Mouse (Mus musculus): ENCODE measurements at regions not wholly inside any gene's neighbourhood (a gene's known extent, or its start where the extent isn't known, plus 50 kb on each side); places are given as distances from the start of the nearest gene placed in this dataset.

DNA sequence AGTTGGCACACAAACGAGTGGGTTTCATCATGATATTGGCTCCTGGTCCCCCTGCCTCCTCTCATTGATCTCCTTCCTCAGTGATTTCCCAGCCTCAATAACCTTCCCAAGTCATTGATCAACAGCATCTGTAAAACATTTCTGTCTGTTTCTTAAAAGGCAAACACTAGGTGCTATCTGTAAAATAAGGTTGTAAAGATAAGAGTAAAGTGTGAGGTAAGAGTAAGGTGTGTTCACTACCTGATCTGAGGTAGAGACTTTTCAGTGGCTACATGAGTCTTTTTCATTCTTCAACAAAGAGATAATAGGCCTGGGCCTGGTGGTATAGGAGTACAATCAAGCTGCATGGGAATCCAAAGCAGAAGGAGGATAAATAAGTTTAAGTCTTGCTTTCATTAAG, 55.7 kb downstream of the Plk2 start:
- intact Hi-C loops (cut with DNase I): no loop called here
- no peak for DNase-seq

- intact Hi-C loops (cut with DNase I): no loop called here
- no peak for DNase-seq
Observed at GRCm38 (mm10) chr13:110452009-110452525, 57.2 kb downstream of the Plk2 start.

GRCm38 (mm10) chr13:110455085-110455484, 60.2 kb downstream of the Plk2 start:
- DNase-seq: no peak
- intact Hi-C loops (cut with DNase I): no loop called here

- intact Hi-C loops (cut with DNase I): no loop called here
- DNase-seq: no peak
Observed at GRCm38 (mm10) chr13:110455569-110456196, 60.8 kb downstream of the Plk2 start.

DNA sequence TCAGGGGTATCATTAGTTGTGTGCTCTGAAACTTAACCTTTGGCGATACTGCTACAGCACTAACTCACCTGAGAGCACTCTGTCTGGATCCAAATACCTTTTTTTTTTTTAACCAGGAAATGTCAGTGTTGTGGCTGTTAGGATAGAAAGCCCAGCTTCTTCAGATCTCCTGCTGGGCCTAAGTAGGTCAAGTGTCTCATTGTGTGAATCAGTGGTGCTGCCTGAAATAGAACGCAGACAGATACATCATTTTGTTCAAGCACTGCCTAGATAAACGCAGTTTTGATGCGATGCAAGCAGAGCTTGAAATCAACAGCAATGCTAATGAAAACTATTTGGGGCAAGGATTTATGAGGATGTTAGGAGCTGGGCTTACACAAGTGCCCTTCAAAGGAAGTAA, 63.9 kb downstream of the Plk2 start:
- intact Hi-C loops (cut with DNase I): no loop called here
- no peak for DNase-seq

DNA sequence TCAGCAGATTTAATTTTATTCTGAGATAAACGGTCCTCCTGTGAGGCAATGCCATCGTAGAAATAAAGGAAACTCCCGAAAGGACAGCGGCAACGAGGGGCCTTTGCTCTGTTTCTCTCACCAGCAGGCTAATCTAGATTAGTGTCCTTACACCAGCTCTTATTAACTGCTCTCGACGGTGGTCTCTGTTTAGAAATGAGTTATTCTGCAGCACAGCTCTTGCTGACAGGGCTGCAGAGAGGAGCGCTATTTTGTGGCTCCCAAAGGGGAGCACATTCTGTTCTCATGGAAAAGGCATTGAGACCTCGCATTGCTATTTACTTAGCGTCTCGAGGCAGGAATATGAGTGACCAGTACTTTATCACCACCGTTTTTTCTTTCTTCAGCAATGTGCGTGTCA, 66.7 kb downstream of the Plk2 start:
- intact Hi-C loops (cut with DNase I): no loop called here

GRCm38 (mm10) chr13:110471526-110471925, 76.7 kb downstream of the Plk2 start:
- intact Hi-C loops (cut with DNase I): no loop called here
- DNase-seq: no peak

More for the DNA sequence above, 66.7 kb downstream of the Plk2 start:
- DNase-seq: no peak

DNA sequence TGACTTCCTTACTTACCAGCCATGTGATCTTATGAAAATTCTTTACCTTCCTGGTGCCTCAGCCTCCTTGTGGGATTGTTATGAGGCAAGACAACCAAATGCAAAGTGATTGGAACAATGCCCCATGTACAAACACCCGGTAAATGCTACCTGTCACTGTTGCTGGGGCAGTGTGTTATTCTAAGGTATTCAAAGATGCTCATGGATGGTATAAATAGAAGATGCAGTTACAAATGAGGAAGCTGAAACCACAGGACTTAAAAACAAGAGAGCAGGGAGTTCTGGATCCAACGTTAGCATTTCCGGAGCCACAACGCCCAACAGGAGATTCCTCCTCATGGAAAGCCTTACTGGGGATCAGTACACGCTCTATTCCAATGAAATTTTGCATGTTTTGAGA, 82.9 kb downstream of the Plk2 start:
- DNase-seq: no peak
- intact Hi-C loops (cut with DNase I): no loop called here

GRCm38 (mm10) chr13:110484358-110484940, 89.6 kb downstream of the Plk2 start:
- intact Hi-C loops (cut with DNase I): no loop called here
- no peak for DNase-seq

- intact Hi-C loops (cut with DNase I): no loop called here
- no peak for DNase-seq
Observed at GRCm38 (mm10) chr13:110485515-110485914, 90.7 kb downstream of the Plk2 start.

- intact Hi-C loops (cut with DNase I): no loop called here
- no peak for DNase-seq
Observed at GRCm38 (mm10) chr13:110490166-110490565, 95.3 kb downstream of the Plk2 start.

- DNase-seq: no peak
- intact Hi-C loops (cut with DNase I): no loop called here
Observed at GRCm38 (mm10) chr13:110492296-110493001, 97.6 kb downstream of the Plk2 start.

DNA sequence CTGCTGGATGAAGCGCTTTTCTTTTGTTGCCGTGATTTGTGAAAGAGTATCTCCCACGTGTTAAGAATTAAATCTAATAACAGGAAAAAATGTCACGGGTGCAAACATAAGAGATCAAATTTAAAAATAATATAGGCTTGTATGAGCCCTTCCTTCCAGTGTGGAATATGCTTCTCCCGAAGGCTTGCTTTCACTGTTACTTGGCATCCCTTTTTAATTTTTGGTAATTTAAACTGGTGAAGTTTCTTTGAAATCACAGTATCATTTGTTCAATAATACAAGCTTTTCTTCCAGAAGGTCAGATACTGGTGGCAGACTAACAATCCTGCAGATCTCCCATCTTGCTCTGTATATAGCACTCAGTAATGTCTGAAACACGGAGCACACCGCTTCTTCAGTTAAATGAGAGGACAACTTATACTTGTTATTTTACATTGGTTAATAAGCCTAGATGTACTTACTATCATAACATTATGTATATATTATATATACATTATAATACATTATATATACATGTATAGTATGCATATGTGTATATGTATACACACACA, 98.2 kb downstream of the Plk2 start:
- no peak for DNase-seq
- intact Hi-C loops (cut with DNase I): no loop called here

DNA sequence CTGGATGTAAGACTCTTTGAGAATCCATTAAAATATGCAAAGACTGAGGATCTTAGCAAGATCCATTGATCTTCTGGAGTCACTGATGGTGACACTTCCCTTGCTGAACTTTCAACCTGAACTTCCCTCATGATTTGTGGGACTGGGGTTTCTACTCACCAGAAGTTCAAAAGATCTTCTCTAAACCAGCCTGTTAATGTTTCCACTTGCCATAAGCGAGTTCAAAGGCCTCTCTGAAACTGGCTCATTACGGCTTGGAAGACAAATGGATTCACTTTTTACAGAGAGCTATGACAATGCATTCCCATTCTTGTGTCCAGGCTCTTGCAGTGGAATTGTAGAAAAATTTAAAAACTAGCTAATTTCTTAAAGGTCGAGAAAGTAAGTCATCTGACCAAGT, 102.6 kb downstream of the Plk2 start:
- DNase-seq: no peak
- intact Hi-C loops (cut with DNase I): no loop called here

- intact Hi-C loops (cut with DNase I): no loop called here
- DNase-seq: no peak
Observed at GRCm38 (mm10) chr13:110507814-110508362, 113.0 kb downstream of the Plk2 start.

- intact Hi-C loops (cut with DNase I): no loop called here
- no peak for DNase-seq
Observed at GRCm38 (mm10) chr13:110517986-110518385, 123.1 kb downstream of the Plk2 start.

DNA sequence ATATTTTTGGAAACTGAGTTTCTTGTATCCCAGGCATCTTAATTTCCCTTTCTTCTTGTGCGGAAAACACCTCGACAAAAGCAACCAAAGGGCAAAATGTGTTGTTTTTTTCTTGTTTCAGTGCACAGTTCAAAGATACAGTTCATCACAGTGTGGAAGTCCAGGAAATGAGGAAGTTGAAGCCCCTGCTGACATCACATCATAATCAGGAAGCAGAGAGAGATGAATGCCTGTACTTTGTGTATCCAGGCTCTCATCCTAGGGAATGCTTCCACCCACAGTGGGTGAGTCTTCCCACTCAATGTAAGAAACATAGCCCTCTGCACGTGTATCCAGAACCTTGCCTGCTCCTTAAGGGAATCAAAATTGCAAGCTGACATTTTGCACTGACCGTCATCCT, 128.1 kb downstream of the Plk2 start:
- DNase-seq: no peak
- intact Hi-C loops (cut with DNase I): no loop called here

DNA sequence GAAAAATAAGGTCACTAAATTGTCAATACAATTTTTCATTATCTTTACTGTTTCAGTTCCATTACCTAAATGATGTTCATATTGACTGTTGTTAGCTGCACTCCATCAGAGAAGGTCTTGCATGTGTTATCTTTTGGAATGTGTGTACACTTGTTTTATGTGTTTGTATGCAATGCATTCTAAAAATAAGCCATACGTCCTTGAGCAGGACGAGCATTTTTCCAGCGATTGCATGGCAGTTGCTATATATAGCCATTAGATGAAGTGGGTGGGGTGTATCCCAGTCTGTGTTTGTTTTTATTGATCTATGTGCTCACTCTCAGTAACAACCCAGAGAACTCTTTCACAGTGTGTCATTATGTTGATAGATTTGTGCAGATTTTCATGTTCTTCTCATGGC, 132.8 kb downstream of the Plk2 start:
- intact Hi-C loops (cut with DNase I): no loop called here
- no peak for DNase-seq

DNA sequence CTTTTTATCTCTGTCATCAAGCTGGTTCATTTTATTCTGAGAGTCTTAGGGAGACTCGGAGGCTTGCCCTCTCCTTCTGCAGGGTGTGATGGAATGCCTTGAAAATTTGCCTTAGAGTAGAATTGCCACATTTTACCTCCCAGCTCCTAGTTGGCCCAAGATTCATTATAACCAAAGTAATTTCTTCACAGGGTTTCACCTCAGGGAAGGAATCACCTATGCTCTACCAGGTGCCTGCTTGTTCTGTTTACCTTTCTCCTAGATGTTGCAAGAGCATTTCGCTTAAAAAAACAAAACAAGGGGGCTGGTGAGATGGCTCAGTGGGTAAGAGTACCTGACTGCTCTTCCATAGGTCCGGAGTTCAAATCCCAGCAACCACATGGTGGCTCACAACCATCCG, 134.8 kb downstream of the Plk2 start:
- no peak for DNase-seq
- intact Hi-C loops (cut with DNase I): loop anchor here (10.0 kb wide), 1 partner anchor 365 kb away; no protein-coding TSS in a partner anchor

GRCm38 (mm10) chr13:110534320-110534764, 139.5 kb downstream of the Plk2 start:
- intact Hi-C loops (cut with DNase I): loop anchor here (1.0 to 10.0 kb wide), 2 partner anchors 21 to 360 kb away; no protein-coding TSS in a partner anchor

DNA sequence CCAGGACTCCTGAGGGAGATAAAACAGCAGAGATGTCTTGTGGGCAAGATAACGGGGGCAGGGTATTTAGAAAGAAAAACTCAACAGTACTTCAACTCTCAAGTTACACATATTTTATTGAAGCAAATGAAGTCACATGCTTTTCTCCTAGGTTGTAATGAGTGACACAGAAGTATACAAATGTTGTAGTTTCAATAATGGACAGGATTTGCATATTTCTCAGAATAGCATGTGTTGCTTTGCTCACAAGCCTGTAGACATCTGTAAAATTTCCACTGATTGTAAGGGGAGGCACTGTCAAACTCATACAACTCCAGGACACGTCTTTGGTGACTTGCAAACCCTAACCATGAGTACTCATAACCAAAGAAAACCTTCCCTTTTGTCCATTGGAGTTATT, 140.9 kb downstream of the Plk2 start:
- DNase-seq: no peak
- intact Hi-C loops (cut with DNase I): loop anchor here (2.0 to 10.0 kb wide), 4 partner anchors 137 to 432 kb away; no protein-coding TSS in a partner anchor

More at GRCm38 (mm10) chr13:110534320-110534764, 139.5 kb downstream of the Plk2 start:
- peak in 1 of 2 experiments; percentile 28 for DNase-seq
